Mouse (Mus musculus) lung, postnatal 0 days (tissue): ENCODE measurements around the gene Adad2.

Experiments
- CTCF ChIP-seq: IDR thresholded peaks from 2 replicates; pipeline ENCODE4 v1.5.1; 2016; ENCODE audit warnings: antibody characterized with exemption, mild to moderate bottlenecking
- EP300 ChIP-seq: IDR thresholded peaks from 2 replicates; pipeline ENCODE4 v1.6.1; 2016; ENCODE audit warnings: antibody characterized with exemption, mild to moderate bottlenecking, control low read depth

GRCm38 (mm10) chr8:119624916-119625315 is 12.4 kb downstream of the Adad2 start:
- TF ChIP-seq CTCF (no peak), EP300 (no peak)
